Mouse (Mus musculus) MN1 (cell line): ENCODE results near the gene Gcn1l1.
"Not testable (repeated sequence)": the region's sequence is repeated elsewhere in the genome, so short reads cannot be mapped to it uniquely, and the experiment has no call there.

Experiments
- DNase-seq: peaks from one replicate; pipeline ENCODE4 v3.0.0-alpha.2; 2016; ENCODE audit warnings: low spot score

The Gcn1l1 gene

GRCm38 (mm10) chr5:115559237-115560101 is 5.6 kb upstream of the Gcn1l1 start, which contains the start of gene Rplp0:
Rplp0 (plus strand) TSS chr5:115559467.
- DNase-seq, result peak; percentile 98

DNA sequence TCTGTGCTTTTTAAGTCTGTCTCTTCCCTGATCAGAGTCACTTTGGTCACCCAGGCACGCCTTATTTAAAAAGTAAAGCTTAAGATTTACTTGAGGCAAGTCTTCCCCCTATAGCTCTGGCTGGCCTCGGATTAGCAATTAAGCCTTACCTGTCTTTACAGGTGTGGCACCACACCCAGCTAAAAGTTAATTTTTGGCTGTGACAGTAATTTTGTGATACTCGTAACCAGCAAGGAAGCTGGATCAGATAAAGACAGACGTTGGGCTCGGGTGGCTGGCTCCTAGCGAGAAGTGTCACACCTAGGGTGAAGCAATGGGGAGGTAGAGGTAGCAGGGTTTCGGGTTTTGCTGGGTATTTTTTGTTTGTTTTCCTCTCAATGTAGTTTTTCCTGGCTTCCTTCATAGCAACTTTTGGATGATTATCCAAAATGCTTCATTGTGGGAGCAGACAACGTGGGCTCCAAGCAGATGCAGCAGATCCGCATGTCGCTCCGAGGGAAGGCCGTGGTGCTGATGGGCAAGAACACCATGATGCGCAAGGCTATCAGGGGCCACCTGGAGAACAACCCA is 4.6 kb upstream of the Gcn1l1 start:
- DNase-seq, result no peak

DNA sequence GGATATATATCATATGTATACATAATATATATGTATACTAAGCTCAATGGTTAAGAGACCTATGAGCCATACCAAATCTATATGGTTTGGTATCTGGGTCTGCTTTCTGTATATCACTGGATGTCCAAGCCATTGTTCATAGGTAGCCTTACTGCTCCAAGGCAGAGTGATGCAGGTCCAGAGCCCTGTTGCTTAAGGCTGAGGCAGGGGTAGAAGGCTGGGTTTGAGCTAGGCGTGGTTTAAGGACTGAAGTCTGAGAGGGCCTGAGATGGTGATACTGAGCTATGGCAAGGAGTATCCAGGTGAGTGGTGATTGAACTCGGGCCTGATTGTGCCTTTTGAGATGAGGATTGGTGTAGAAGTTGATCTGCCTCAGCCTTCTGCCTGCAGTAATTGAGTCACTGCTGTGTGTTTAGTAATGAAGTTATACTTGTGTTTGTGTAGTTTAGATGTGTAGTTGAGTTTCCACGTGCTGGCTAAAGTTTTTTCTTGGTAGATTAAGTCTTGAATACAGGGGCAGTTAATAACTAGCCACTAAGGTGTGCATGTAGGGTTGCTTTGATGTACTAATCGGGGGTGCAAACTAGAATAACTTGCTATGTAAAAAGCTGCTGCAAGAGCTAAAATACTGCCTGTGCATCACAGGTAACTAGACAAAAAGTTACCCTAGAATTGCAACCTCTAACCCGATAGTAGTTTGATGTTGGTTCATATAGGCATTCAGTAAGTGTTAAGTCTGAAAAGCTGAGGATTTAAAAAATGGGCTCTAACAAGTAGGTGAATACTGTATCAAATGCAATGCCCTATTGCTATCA is 1.1 kb upstream of the Gcn1l1 start:
- no peak for DNase-seq

GRCm38 (mm10) chr5:115565403-115565802 is 349 bp downstream of the Gcn1l1 start:
- peak; percentile 49 for DNase-seq

- DNase-seq, result no peak
Measured at GRCm38 (mm10) chr5:115568681-115569080, 3.6 kb downstream of the Gcn1l1 start.

GRCm38 (mm10) chr5:115569308-115569707 is 4.3 kb downstream of the Gcn1l1 start:
- no peak for DNase-seq

- no peak for DNase-seq
Measured at GRCm38 (mm10) chr5:115569721-115570120, 4.7 kb downstream of the Gcn1l1 start.

DNA sequence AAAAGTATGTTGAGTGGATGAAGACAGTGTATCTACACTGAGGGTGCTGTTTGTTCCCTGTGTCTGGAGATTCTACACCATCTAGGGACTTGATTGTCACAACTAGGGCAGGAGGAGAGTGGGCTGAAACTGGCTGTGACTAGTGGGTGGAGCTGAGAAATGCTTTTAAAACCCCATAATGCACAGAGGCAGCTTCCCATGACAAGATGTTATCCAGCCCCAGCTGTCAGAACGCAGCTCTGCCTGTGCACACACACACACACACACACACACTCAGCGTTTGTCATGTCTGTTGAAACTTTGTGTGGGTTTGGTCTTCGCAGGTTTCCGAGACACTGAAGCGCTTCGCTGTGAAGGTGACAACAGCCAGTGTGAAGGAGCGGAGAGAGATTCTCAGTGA is 6.0 kb downstream of the Gcn1l1 start:
- no peak for DNase-seq

DNA sequence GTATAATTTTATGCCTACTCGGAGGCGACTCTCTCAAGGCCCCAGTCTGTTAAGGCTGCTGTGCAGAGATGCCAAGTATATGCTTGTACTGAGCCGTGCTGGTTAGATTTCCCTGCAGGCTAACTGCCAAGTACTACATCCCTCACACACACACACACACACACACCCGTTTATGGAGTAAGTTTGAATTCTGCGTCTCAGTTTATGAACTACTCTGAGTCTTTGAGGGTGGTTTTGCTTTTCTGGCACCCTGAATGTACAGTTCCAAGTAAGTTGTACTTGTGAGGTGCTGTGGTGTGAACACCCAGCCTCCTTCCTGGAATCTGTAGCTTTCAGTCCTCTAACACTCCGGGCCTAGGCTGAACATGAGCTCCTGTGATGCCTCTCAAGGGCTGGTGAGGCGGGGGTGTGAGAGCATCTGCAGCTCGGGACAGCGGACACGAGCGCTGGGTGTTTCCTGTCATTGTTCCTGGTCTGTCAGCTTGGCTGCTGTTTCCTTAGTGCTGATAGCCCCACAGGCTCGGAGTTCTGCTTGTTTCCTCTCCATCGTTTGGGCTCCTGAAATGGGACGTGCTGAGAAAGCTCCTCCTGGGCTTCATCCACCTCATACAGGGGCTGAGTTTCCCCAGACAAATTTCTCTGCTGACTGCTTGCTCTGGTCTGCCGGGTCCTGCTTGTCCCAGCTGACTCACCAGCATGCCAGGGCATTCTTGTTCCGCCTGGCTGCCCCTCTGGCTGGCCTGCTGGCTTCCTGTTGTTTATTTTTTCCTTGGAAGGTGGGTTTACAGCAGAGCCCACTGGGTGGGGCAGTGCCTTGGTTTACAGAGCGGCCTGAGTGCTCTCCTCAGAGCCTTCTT is 7.9 kb downstream of the Gcn1l1 start:
- peak; percentile 79 for DNase-seq

GRCm38 (mm10) chr5:115574992-115575391 is 9.9 kb downstream of the Gcn1l1 start:
- no peak for DNase-seq

- not testable (repeated sequence) for DNase-seq
Measured at GRCm38 (mm10) chr5:115577686-115578085, 12.6 kb downstream of the Gcn1l1 start.

DNA sequence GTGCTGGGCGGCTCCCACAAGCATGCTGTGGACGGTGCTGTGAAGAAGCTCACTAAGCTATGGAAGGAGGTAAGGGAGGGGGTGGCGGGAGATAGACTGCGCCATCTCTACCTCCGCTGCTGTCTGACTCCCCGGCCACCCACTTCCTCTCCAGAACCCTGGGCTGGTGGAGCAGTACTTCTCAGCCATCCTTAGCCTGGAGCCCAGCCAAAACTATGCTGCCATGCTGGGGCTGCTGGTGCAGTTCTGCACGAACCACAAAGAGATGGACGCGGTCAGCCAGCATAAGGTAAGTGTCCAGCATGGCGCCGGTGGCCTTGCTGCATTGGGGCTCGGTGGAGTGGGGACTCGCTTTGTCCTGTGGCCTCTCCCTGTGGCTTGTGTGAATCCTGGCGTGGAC is 13.9 kb downstream of the Gcn1l1 start:
- no peak for DNase-seq

DNA sequence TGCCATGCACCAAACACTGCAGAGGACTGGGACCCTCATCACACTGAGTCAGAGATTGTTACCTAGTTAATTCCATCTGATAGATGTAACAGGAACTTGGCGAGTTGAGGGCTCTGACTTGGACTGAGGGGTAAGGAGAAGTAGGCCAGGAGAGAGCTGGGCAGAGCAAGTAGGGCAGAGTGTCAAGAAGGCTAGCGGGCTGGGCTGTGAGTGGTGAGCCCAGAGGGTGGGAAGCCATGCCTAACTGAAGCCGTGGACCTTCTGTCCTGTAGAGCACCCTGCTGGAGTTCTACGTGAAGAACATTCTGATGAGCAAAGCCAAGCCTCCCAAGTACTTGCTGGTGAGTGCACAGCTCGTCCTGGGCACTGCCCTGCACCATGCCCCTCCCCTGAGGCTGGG is 14.3 kb downstream of the Gcn1l1 start:
- DNase-seq, result no peak

DNA sequence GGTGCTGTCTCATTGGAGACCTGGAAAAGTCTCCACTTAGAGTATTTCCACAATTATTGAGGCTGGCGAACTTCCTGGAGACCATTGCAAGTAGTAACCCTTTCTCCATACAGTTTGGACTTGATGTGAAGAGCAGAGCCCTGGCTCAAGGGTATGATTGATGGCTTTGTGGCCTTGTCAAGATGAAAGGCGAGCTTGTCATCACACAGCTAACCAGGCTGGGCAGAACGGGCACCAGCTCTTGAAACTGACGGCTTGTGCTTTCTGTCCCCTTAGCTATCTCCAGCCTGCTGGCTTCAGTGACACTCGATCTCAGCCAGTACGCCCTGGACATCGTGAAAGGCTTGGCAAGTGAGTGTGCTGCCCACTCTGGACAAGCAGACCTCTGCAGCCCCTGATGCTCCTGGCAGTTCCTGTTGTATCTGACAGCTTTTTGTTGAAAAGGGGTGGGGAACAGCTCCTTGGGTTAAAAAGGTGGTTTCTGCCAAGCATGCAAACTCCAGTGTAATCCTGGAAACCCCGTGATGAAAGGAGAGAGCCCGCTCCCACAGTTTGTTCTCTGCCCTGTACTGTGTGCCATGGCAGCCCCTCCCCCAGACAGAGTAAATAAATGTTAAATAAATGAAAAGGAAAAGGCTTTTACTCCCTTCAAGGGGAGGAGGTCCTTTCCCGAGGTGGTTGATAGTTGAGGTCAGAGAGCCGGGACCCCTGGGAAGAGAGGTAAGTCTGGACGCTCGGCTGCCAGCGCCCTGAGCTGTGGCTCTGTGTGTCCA is 15.4 kb downstream of the Gcn1l1 start:
- no peak for DNase-seq

- no peak for DNase-seq
Measured at GRCm38 (mm10) chr5:115581662-115582061, 16.6 kb downstream of the Gcn1l1 start.

DNA sequence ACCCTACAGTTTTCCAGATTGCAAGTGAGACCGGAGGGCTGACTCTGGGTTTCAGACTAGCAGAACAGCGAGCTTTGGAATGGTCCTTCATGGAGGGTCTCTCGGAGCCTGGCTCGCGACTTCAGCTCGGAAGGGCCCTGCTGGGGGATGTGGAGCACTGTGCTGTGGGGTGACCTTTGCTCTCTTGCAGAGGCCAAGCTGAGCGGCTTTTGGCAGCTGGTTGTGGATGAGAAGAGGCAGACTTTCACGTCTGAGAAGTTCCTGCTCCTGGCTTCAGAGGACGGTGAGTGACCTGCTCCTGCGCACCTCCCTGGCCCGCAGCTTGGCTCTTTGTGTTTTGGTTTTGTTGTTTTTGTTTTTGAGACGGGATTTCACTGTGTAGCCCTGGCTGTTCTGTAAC is 20.6 kb downstream of the Gcn1l1 start:
- DNase-seq, result no peak

GRCm38 (mm10) chr5:115586166-115586565 is 21.1 kb downstream of the Gcn1l1 start:
- no peak for DNase-seq

DNA sequence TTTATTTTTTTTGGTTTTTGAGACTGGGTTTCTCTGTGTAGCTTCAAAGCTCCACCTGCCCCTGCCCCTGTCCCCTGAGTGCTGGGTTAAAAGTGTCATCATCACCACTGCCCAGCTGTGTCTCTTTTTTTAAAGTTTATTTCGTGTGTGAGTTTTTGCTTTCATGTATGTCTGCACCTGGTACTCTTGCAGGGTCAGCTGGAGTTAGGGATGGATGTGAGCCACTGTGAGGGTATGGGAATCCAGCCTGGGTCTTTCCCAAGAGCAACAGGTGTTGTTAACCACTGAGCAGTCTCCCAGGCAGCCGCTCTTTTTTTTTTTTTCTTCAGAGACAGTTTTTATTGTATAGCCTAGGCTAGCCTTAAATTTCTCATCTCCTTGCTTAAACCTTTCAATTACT is 21.7 kb downstream of the Gcn1l1 start:
- no peak for DNase-seq

DNA sequence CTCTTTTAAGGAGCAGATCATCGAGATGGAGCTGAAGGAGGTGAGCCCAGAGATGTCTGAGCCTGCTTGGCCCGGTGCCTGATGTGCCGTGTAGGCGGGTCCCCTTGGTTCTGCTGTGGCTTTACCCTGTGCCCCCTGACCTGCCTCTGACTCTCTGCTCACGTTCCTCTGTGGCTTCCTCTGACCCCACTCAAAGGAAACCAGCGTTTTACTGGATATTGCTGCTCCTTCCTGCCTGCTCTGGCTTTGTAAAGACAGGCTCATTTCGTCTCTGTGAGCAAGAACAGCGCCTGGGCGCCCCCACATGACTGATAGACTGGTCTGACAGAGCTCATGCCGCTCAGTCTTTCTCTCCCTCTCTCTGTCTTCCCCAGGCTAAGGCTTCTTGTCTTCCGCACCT is 26.0 kb downstream of the Gcn1l1 start:
- no peak for DNase-seq

DNA sequence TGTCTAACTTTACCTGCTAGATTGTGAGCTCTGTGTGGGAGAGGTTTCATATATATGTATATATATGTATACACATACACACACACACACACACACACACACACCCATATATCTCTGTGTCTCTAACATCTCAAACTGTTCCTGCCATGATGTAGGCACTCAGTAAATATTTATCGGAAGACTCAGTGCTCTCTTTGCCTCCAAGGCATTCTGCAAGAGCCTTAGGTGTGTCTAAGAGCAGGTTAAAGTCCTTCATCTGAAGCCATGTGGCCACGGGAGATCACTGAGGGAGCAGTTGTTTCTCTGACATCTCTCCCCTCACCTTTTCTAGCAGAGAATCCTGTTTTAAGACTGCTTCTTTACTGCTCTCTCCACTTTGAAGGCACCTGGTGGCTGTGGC is 26.5 kb downstream of the Gcn1l1 start:
- DNase-seq, result no peak

DNA sequence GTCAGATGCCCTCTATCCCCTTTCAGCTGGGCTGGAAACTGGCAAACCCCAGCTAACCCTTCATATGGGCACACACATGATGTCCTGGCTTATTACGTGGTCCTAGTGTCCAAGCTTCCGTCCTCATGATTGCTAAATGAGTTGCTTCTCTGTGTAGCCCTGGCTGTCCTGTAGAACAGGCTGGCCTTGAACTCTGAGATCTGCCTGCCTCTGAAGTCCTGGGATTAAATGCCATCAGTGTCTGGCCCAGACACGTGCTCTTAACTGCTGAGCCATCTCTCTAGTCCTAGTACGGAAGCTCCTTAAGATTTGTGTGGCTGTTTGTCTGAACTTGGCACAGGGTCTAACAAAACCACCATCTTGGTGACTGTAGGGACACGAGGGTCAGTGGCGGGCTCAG is 38.5 kb downstream of the Gcn1l1 start:
- no peak for DNase-seq
